Mouse (Mus musculus) heart, adult 2 months (tissue): ENCODE measurements around the gene Drd3.

Experiments
- CTCF ChIP-seq: fragments of 200-600 bp; IDR thresholded peaks from 2 replicates; pipeline ENCODE4 v1.8.1; 2022; ENCODE audit warnings: antibody characterized with exemption, mild to moderate bottlenecking, moderate library complexity
- POLR2A ChIP-seq: fragments of 200-500 bp; IDR thresholded peaks from 2 replicates; pipeline ENCODE4 v1.6.1; 2011; ENCODE audit warnings: mild to moderate bottlenecking, low read depth, low read length, control low read depth; ENCODE audit not compliant: insufficient read depth

DNA sequence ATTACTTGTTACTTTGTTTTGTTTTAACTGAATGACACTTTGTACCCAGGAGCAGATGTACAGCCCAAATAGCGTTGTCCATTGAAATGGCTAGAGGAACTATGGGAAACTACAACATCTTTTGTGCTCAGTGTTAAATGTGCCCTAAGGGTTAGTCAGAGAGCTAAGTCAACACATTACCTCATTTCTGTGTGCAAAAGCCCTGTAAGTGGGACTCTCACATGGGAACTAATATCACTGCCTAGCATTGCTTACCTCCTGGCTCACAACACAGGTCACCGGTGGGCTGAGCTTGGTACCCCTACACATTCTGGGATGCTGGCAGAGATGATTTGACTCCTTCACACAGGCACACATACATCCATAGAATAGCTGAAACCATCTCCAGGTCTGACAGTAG, 55.6 kb downstream of the Drd3 start:
- TF ChIP-seq CTCF (no peak), POLR2A (no peak)
